Mouse (Mus musculus): ENCODE data around the gene Arl8b.
"Not testable (repeated sequence)": the region's sequence is repeated elsewhere in the genome, so short reads cannot be mapped to it uniquely, and the experiment has no call there.

The Arl8b gene

DNA sequence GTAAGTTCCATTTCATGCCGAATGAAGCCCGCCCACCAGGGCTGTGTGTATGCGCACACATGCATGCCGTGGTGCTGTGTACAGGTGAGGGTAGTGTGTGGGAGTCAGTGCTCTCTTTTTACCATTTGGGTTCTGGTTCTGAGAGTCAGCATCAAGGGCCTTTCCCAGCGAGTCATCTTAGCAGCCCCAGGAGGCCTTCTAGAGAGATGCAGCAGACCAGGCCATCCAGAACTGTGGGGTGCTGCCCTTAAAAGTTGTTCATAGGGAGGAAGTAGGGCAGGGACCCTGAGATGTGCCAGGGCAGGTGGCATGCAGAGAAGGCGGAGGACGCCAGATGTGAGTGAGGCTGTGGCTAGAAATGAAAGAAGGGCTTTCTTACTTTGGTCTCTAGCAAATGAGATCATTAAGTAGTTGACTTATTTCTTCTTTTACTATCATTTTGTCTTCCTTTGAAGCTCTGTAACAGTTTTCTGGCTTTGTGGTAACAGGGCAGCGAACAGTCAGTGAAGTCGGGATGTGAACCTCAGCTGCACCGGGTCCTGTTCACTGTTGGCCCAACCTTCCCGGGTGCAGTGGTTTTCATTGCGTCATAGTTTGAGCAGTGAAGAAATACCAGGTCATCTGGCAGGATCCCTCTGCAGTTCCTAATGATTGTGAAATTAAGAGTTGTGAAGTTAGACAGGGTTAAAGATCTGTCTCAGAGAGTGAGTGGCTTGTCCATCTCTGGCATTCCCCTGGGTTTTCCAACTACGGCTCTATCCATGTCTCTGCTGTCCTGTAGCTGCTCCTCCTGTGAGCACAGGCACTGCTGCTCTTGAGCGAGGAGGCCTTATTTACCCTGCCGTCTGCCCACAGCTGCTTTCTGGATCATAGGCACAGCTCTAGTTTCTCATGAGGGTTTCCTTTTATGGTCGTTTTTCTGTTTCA, 53.1 kb downstream of the Arl8b start:
- no peak for DNase-seq (ENCODE audit: low spot score)

DNA sequence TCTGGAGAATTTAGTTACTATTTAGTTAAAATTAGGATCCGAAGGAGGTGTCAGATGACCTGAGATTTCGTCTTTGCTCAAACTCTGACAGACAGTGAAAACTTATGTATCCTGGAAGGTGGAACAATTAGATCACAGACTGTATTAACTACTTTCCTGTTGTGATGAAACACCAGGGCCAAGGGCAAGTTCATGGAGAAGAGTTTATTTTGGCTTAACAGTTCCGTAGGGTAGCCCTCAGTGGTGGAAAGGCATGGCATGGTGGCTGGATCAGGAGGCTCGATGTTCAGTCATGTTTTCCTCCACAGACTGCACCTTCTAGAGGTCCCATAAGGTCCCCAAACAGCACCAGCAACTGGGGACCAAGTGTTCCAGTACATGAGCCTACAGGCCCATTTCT, 54.2 kb downstream of the Arl8b start:
- no peak for DNase-seq (ENCODE audit: low spot score)

DNA sequence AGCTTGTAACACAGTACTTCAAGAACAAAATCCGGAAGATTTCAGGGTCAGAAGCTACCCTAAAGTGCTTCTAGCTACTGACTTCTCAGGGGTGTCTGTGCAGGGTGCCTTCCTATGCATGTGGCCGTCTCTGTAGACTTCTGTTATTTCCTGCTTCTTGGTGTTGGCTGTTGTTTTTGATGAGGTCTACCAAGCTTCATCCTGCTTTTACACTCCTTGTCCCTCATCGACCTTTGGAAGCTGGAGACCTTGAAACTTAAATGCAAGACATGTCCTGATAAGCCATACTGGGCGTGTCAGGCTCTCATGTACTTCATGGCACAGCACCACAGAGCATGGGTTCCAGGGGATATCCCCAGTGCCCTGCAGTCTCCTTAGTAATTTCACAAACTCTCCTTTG, 55.1 kb downstream of the Arl8b start:
- no peak for DNase-seq (ENCODE audit: low spot score)

DNA sequence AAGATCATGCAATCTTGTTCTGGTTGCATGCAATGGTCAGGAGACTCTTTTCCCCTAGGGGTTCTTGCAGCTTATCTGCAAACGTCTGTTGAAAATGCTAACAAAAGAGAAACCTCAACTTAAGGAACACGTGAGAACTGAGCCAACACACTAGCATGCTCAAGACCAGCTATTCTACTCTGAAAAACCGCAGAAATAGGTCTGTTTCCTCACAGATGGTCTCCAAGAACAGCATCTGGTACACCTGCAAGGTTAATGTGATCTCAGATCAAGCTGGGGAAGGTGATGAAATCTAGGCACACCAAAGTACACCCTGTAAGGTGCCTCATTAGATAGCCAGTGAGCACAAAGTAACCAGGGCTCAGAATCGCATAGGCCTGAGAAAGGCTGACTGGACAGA, 56.5 kb downstream of the Arl8b start:
- DNase-seq (ENCODE audit: low spot score), result no peak

DNA sequence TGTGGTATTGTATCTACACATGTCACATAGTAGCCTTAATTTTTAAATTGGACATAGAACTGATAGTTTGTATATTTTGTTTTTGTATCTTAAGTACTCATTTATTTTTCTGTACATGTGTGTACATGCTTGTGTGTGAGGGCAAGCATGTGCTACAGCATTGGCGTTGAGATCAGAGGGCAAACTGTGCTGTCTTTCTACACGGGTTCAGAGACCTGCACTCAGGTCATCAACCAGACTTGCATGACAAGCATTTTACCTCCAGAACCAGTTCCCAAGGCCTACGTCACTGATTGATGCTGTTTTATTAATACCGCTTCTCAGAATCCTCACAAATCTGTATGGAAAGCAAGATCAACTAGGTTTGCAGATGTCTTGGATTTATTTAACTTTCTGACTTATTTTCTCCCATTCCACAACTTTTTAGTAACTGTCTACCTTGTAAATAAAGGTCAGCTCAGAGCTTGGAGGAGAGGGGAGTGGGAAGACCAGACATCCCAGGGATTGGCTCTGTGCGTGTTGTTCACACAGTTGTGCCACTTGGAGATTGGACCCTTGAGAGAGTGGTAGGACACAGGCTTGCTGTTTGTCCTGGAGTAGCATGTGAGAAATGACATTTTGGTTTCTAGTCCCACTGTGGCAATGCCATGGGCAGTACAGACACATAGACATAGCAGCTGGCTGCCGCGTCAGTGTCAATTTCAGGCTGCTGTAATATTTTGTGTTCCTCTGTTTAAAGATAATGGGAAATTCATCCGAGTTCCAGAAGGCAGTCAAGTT, 58.2 kb downstream of the Arl8b start:
- no peak for DNase-seq (ENCODE audit: low spot score)

DNA sequence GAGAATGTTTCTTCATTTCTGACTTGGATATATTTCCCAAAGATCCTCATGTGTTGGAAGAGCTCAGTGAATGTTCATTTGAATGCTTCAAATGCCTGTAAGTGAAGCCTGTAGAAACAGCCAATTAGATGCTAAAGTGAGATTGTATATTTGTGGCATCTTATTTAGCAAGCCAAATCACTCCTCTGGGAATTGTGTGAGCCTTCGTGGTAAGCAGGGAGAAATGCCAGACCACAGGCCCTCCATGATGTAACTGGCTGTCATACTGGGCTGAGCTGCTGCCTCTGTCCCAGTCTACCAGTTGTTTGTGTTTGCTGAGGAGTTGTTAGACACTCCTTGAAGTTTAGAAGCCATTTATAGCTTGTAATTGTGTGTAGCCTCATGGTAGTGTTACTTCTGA, 60.8 kb downstream of the Arl8b start:
- no peak for DNase-seq (ENCODE audit: low spot score)

DNA sequence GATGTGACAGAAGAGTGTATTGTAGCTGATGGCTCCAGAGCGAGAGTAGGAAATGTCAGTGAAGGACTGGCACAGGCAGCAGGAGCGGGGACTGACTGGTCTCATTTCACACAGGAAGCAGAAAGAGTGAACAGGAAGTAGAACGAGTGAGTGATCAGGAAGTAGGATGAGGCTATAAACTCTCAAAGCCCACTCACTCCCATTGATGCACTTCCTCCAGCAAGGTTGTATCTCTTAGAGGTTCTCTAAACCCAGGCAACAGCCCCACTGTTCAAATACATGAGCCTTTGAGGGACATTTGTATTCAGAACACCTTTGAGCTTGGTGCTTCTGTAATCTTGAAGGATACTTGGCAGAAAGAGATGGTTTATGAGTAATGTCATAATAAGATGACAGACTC, 61.2 kb downstream of the Arl8b start:
- no peak for DNase-seq (ENCODE audit: low spot score)

DNA sequence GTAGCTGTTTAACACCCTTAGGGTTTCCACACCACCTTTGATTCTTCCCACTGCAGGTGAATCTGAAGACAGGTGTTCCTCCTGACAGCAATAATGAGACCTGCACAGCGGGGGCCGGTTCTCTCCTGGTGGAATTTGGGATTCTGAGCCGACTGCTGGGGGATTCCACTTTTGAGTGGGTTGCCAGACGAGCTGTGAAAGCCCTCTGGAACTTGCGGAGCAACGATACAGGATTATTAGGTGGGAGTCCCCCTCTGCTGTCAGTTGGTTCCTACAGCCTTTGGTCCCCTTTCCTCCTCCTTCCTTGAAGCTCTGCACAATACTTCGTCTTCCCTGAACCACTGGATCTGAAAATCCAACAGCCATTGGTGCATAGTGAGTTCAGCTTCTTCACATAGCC, 61.9 kb downstream of the Arl8b start:
- no peak for DNase-seq (ENCODE audit: low spot score)

DNA sequence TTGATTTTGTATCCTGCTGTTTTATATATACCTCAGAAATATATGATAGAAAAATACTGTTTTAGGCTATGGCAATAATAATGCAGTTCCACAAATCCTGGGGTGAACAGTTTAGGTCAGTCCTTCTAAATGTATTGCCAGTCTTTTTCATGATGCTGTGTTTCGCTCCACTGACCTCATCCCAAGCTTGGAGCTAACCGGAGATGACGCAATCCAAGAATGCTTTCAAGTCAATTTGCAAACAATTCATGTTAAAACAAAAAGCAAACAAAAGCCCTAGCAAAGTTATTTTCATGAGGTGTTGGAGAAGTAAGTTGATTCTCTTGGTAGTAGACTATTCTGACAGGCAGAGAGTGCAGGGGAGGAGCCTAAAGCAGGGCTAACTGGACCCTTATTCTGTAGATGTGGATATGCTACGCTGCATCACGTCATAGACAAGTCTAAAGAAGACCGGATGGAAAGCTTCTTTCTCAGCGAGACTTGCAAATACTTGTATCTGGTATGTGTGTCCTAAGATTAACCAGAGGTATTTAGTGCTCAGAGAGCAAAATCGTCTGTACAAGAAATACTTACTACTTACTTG, 69.3 kb downstream of the Arl8b start:
- DNase-seq (ENCODE audit: low spot score), result no peak

DNA sequence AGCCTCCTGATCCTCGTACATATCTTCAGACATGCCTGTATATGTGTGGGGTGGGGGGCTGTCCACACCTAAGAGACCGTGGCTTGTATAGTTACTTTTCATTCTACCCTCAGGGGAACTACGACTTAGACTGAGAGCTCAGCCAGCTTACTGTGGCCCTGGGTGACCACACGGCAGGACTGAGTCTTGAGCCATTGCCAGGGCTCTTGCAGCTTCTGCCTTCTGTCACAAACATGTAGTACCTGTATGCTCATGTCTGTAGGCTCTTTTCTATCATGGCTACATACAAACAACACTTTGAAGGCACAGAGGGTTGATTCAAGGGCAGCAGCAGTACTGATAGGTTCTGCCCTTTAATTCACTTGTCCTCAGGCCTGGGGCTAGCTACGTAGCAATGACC, 70.1 kb downstream of the Arl8b start:
- DNase-seq (ENCODE audit: low spot score), result no peak

DNA sequence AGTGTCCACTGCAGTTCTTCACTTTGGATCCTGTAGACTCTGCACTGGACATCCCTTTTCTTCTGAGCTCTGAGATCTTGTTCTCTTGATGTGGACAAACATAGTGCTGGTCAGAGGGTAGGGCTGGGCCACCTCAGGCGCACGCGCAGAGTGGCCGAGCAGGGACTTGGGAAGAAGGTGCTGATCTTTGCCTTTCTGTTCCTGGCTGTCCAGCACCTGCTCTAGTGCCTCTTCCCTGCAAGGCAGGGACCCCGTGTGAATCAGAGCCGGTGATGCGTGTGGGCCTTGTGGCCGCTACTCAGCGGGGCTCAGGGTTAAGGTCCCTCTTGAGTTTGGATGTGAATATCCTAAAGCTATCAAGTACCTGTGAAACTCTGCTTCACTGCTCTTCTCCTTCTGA, 75.7 kb downstream of the Arl8b start:
- DNase-seq (ENCODE audit: low spot score), result no peak

DNA sequence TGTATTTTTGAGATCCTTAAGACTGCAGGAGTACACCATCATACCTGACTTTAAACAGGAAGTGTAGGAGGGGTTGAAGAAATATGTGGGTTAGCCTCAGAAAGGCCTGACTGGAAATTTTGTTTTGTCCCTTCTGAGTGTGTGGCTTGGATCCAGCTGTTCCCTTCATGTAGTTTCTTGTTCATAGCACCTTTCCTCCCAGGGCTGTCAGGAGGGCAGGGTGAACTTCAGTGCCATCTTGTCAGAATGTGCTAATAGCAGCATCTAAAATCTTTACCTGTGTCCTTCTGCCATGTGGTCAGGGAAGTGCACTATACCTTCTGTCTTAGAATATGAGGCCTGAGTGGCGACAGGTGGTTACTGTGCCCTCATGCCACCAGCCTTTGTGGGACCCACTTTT, 78.3 kb downstream of the Arl8b start:
- DNase-seq (ENCODE audit: low spot score), result no peak

DNA sequence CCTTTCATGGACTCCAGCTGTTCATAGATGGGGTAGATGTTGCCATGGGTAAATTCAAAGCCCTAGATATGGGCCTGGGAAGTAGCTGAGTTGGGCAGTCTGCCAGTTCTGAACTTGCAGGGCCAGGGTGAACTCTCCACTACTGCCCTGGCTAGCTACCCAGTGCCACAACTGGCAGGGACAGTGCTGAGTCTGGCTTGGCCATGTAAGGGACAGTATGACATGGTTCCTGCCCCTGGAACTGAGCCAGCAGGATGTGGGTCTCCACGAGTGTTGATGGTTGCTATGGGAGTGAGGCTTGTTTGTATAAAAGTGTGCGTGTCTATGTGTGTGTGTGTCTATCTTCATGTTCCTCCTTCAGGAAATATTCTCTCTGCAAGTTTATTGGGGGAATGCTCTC, 79.6 kb downstream of the Arl8b start:
- no peak for DNase-seq (ENCODE audit: low spot score)

DNA sequence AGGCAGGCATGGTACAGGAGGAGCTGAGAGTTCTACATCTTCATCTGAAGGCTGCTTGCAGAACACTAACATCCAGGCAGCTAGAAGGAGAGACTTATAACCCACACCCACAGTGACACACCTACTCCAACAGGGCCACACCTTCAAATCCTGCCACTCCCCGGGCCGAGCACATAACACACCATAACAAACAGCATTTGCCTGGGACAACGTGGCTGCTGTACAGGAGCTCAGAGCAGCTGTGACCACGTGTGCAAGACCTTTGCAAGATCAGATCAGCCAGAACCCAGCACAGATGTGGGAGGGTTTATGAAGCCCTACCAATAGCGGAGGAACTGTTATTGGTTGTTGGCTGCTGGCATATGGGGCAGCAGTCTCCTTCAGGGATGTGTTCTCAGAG, 83.4 kb downstream of the Arl8b start:
- no peak for DNase-seq (ENCODE audit: low spot score)

DNA sequence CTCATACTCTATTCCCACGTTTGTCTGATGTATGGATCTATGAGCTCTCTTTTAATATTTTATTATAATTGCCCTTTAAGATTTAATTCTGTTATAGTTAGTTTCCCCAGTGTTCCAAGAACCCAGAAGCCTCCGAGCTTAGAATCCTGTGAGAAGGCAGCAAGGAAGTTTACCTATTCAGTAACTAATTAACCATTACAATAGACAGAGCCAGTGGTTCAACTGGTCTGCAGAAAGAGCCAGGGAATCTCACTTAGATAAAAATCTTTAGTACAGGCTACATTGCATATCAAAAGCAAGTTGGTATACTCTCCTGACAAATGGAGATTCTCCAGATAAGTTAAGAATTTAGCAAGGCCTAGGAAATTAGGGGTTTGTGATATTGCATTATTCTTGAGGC, 86.1 kb downstream of the Arl8b start:
- DNase-seq (ENCODE audit: low spot score), result not testable (repeated sequence)

DNA sequence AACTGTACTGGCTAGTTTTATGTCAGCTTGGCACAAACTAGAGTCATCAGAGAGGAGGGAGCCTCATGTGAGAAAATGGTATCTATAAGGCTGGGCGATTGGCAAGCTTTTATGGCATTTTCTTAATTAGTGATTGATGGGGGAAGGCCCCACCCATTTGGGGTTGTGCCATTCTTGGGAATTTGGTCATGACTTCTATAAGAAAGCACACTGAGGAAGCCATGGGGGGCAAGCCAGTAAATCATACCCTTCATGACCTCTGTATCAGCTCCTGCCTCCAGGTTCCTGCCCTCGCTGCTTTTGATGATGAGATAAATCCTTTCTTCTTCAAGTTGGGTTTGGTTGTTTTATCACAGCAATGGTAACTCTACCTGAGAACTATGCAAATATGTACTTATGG, 87.5 kb downstream of the Arl8b start:
- no peak for DNase-seq (ENCODE audit: low spot score)

DNA sequence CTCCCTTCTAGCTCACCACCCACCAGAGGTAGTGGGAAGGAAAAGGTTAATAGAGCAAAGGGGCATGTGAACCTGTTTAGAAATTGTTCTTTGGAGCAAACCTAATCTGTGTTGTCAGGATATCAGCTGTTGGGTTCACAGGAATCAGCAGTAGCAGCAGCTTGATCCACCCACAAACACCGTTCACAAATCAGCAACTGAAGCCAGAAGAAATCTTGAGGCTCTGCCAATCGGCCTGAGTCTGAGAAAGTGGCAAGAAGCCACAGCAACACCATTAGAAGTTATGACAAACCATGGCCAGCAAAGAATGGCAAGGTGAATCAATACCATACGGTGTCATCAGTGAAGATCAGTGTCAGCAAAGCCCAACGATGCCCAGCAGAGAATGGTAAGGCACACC, 88.4 kb downstream of the Arl8b start:
- no peak for DNase-seq (ENCODE audit: low spot score)
